Mouse (Mus musculus) midbrain, embryonic 13.5 days (tissue): Measurements from ENCODE around the gene Serpinb2. TPM values are rescaled to one million over a fixed set of nuclear protein-coding genes. Genes with fewer than 3 reads are reported as not detected.

ENCODE experiments used
- ATAC-seq: fragments of 200-750 bp; cut with Nextera tagmentation; 2 replicates; pipeline ENCODE4 v1.8.0; 2017; ENCODE audit warnings: mild to moderate bottlenecking, moderate TSS enrichment, moderate library complexity
- H3K27ac ChIP-seq: fragments of 300-500 bp; sonication (generic); 2 replicates; pipeline ENCODE4 v1.5.1; 2015; ENCODE audit warnings: inconsistent platforms, mild to moderate bottlenecking, moderate library complexity
- H3K27me3 ChIP-seq: fragments of 300-500 bp; sonication (generic); 2 replicates; pipeline ENCODE4 v1.6.1; 2015; ENCODE audit warnings: mild to moderate bottlenecking, inconsistent platforms
- H3K36me3 ChIP-seq: fragments of 300-500 bp; sonication (generic); 2 replicates; pipeline ENCODE4 v1.6.1; 2015; ENCODE audit warnings: mild to moderate bottlenecking, inconsistent platforms
- H3K4me1 ChIP-seq: fragments of 300-500 bp; sonication (generic); replicated peaks from 2 replicates; pipeline ENCODE4 v1.6.1; 2015; ENCODE audit warnings: inconsistent platforms
- H3K4me2 ChIP-seq: fragments of 300-500 bp; sonication (generic); replicated peaks from 2 replicates; pipeline ENCODE4 v1.6.1; 2015; ENCODE audit warnings: moderate library complexity, mild to moderate bottlenecking, inconsistent platforms
- H3K4me3 ChIP-seq: fragments of 300-500 bp; sonication (generic); replicated peaks from 2 replicates; pipeline ENCODE4 v1.5.1; 2015; ENCODE audit warnings: mild to moderate bottlenecking, inconsistent platforms
- H3K9ac ChIP-seq: fragments of 300-500 bp; sonication (generic); replicated peaks from 2 replicates; pipeline ENCODE4 v1.6.1; 2015; ENCODE audit warnings: mild to moderate bottlenecking, inconsistent platforms
- H3K9me3 ChIP-seq: fragments of 300-500 bp; sonication (generic); 2 replicates; pipeline ENCODE4 v1.6.1; 2016; ENCODE audit warnings: mild to moderate bottlenecking, inconsistent platforms
- WGBS: fragments of 180-500 bp; shearing (Covaris S2); methylation state at CpG from one replicate; pipeline ENCODE4 v1.1.7; 2015; 5-methylcytosine and 5-hydroxymethylcytosine counted together
- polyA plus RNA-seq: library from polyadenylated mRNA; unstranded; fragments of >200 nt; fragmentation: Nextera tagmentation; extraction: Ambion mirVana; gene quantifications from 2 replicates; pipeline ENCODE4 v1.2.1, GENCODE M21; 2015

The Serpinb2 gene
- polyA plus RNA-seq, 1 experiment from 2014 or later, result not detected

GRCm38 (mm10) chr1:107528325-107529078 lies 17.3 kb downstream of the Serpinb2 start:
- no peak overlapping the region for H3K27ac ChIP-seq
- no peaks in the 10 kb centered on the region for H3K27me3 ChIP-seq
- no peaks in the 10 kb centered on the region for H3K4me1 ChIP-seq
- no peak overlapping the region for H3K4me3 ChIP-seq
- no peaks in the 10 kb centered on the region for H3K9me3 ChIP-seq
- H3K36me3 ChIP-seq, result no peaks in the 10 kb centered on the region
- no peak for ATAC-seq
- no peak overlapping the region for H3K4me2 ChIP-seq
- no peak overlapping the region for H3K9ac ChIP-seq
- WGBS, result 82% methylated on average over 3 of the region's 3 CpGs

GRCm38 (mm10) chr1:107529365-107530052 lies 18.3 kb downstream of the Serpinb2 start:
- 37% methylated on average over 5 of the region's 5 CpGs for WGBS
- H3K36me3 ChIP-seq, result no peaks in the 10 kb centered on the region

GRCm38 (mm10) chr1:107533736-107534135 lies 22.5 kb downstream of the Serpinb2 start:
- ATAC-seq, result no peak
- H3K27me3 ChIP-seq, result no peaks in the 10 kb centered on the region
- WGBS, result 83% methylated on average over 3 of the region's 3 CpGs

More at GRCm38 (mm10) chr1:107529365-107530052, 18.3 kb downstream of the Serpinb2 start:
- H3K27ac ChIP-seq, result no peak overlapping the region
- no peak overlapping the region for H3K4me2 ChIP-seq
- H3K4me1 ChIP-seq, result no peaks in the 10 kb centered on the region
- H3K9me3 ChIP-seq, result no peaks in the 10 kb centered on the region
- 0 out of 2 replicates have a peak, but pooled peaks have one; percentile 34 for ATAC-seq
- H3K27me3 ChIP-seq, result no peaks in the 10 kb centered on the region
- H3K4me3 ChIP-seq, result no peak overlapping the region
- H3K9ac ChIP-seq, result no peak overlapping the region

GRCm38 (mm10) chr1:107537435-107537834 lies 26.2 kb downstream of the Serpinb2 start:
- Histone ChIP-seq H3K4me3 (no peak overlapping the region), H3K27ac (no peak overlapping the region), H3K4me1 (no peaks in the 10 kb centered on the region), H3K9ac (no peak overlapping the region), H3K36me3 (no peaks in the 10 kb centered on the region), H3K9me3 (no peaks in the 10 kb centered on the region), H3K27me3 (no peaks in the 10 kb centered on the region), H3K4me2 (no peak overlapping the region)
- 78% methylated on average over 1 of the region's 1 CpGs for WGBS
- no peak for ATAC-seq

More at GRCm38 (mm10) chr1:107533736-107534135, 22.5 kb downstream of the Serpinb2 start:
- Histone ChIP-seq H3K4me2 (no peak overlapping the region), H3K36me3 (no peaks in the 10 kb centered on the region), H3K27ac (no peak overlapping the region), H3K4me3 (no peak overlapping the region), H3K9ac (no peak overlapping the region), H3K9me3 (no peaks in the 10 kb centered on the region), H3K4me1 (no peaks in the 10 kb centered on the region)

GRCm38 (mm10) chr1:107559494-107559893 lies 48.3 kb downstream of the Serpinb2 start:
- Histone ChIP-seq H3K9ac (no peak overlapping the region), H3K4me1 (no peaks in the 10 kb centered on the region), H3K4me3 (no peak overlapping the region), H3K9me3 (no peaks in the 10 kb centered on the region), H3K27ac (no peak overlapping the region), H3K27me3 (no peaks in the 10 kb centered on the region), H3K4me2 (no peak overlapping the region), H3K36me3 (no peaks in the 10 kb centered on the region)
- WGBS, result 90% methylated on average over 3 of the region's 3 CpGs
- no peak for ATAC-seq

- H3K4me3 ChIP-seq, result no peak overlapping the region
- ATAC-seq, result no peak
- no peak overlapping the region for H3K4me2 ChIP-seq
- no peaks in the 10 kb centered on the region for H3K4me1 ChIP-seq
- 81% methylated on average over 1 of the region's 1 CpGs for WGBS
- no peak overlapping the region for H3K27ac ChIP-seq
- no peaks in the 10 kb centered on the region for H3K27me3 ChIP-seq
- no peaks in the 10 kb centered on the region for H3K9me3 ChIP-seq
- no peak overlapping the region for H3K9ac ChIP-seq
- H3K36me3 ChIP-seq, result no peaks in the 10 kb centered on the region
These were observed 50.9 kb downstream of the Serpinb2 start for GRCm38 (mm10) chr1:107562110-107562509.

GRCm38 (mm10) chr1:107565644-107566043 lies 54.4 kb downstream of the Serpinb2 start:
- ATAC-seq, result no peak
- no peak overlapping the region for H3K27ac ChIP-seq
- H3K4me3 ChIP-seq, result no peak overlapping the region
- no peak overlapping the region for H3K4me2 ChIP-seq
- H3K36me3 ChIP-seq, result no peaks in the 10 kb centered on the region
- H3K9ac ChIP-seq, result no peak overlapping the region
- no peaks in the 10 kb centered on the region for H3K9me3 ChIP-seq
- no peaks in the 10 kb centered on the region for H3K4me1 ChIP-seq
- no peaks in the 10 kb centered on the region for H3K27me3 ChIP-seq

- 83% methylated on average over 2 of the region's 2 CpGs for WGBS
- Histone ChIP-seq H3K9ac (no peak overlapping the region), H3K27ac (no peak overlapping the region), H3K9me3 (no peaks in the 10 kb centered on the region), H3K4me1 (no peaks in the 10 kb centered on the region), H3K27me3 (no peaks in the 10 kb centered on the region), H3K36me3 (no peaks in the 10 kb centered on the region), H3K4me2 (no peak overlapping the region), H3K4me3 (no peak overlapping the region)
- ATAC-seq, result no peak
These were observed 64.9 kb downstream of the Serpinb2 start for GRCm38 (mm10) chr1:107576094-107576493.

- Histone ChIP-seq H3K4me3 (no peak overlapping the region), H3K36me3 (no peaks in the 10 kb centered on the region), H3K4me1 (no peaks in the 10 kb centered on the region), H3K27me3 (no peaks in the 10 kb centered on the region), H3K4me2 (no peak overlapping the region), H3K9me3 (no peaks in the 10 kb centered on the region), H3K27ac (no peak overlapping the region), H3K9ac (no peak overlapping the region)
- no peak for ATAC-seq
- 91% methylated on average over 1 of the region's 1 CpGs for WGBS
These were observed 66.3 kb downstream of the Serpinb2 start for GRCm38 (mm10) chr1:107577514-107577913.

GRCm38 (mm10) chr1:107581220-107581619 lies 70.0 kb downstream of the Serpinb2 start:
- no peak overlapping the region for H3K4me2 ChIP-seq
- no peak overlapping the region for H3K4me3 ChIP-seq
- H3K9me3 ChIP-seq, result no peaks in the 10 kb centered on the region
- H3K27ac ChIP-seq, result no peak overlapping the region
- no peaks in the 10 kb centered on the region for H3K36me3 ChIP-seq
- no peaks in the 10 kb centered on the region for H3K27me3 ChIP-seq
- H3K4me1 ChIP-seq, result no peaks in the 10 kb centered on the region
- 93% methylated on average over 1 of the region's 1 CpGs for WGBS
- ATAC-seq, result no peak
- no peak overlapping the region for H3K9ac ChIP-seq

- Histone ChIP-seq H3K9ac (no peak overlapping the region), H3K9me3 (no peaks in the 10 kb centered on the region), H3K4me2 (no peak overlapping the region), H3K27ac (no peak overlapping the region), H3K4me1 (no peaks in the 10 kb centered on the region), H3K4me3 (no peak overlapping the region), H3K36me3 (no peaks in the 10 kb centered on the region), H3K27me3 (no peaks in the 10 kb centered on the region)
- ATAC-seq, result no peak
These were observed 71.7 kb downstream of the Serpinb2 start for GRCm38 (mm10) chr1:107582900-107583299.

GRCm38 (mm10) chr1:107583958-107584376 lies 72.7 kb downstream of the Serpinb2 start:
- Histone ChIP-seq H3K4me2 (no peak overlapping the region), H3K9ac (no peak overlapping the region), H3K36me3 (no peaks in the 10 kb centered on the region), H3K9me3 (no peaks in the 10 kb centered on the region), H3K27me3 (no peaks in the 10 kb centered on the region), H3K4me3 (no peak overlapping the region), H3K4me1 (no peaks in the 10 kb centered on the region), H3K27ac (no peak overlapping the region)
- 47% methylated on average over 1 of the region's 1 CpGs for WGBS
- ATAC-seq, result no peak
